In genomic region chr19:18673116-18673515, GRCm38 (mm10) we compare ENCODE assay signal across 9 mouse cellular contexts. TPM values are rescaled to one million over a fixed set of nuclear protein-coding genes. Genes with fewer than 3 reads are reported as not detected.
A peak's percentile ranks its signal among the peaks of the same experiment; 100 is the strongest.
DNase-seq lines count a peak whose midpoint lies in the region; ATAC-seq and TF ChIP-seq lines count a peak whose summit lies in the region.
"Had no signal": no experiment of that assay in that cellular context is flagged by ENCODE, and none has a peak within 500 bp of the region (broad histone marks: within the 10 kb centered on the region; RNA-seq: fewer than 3 reads in every experiment).

No protein-coding gene starts in this region.

- H3K36me3 ChIP-seq in heart, embryonic 15.5 days = no peaks in the 10 kb centered on the region
- peaks cover 30% of the 10 kb centered on the region for H3K36me3 ChIP-seq in G1E (replicated peaks)
- H3K36me3 ChIP-seq in hindbrain, embryonic 11.5 days (ENCODE audit: control insufficient read depth, insufficient read depth, low read length) = no peaks in the 10 kb centered on the region
- H3K36me3 ChIP-seq in midbrain, embryonic 11.5 days (ENCODE audit: control insufficient read depth, insufficient read depth, low read length) = no peaks in the 10 kb centered on the region

- WGBS in heart, embryonic 15.5 days = 32% methylated on average over 4 of the region's 4 CpGs
- WGBS in hindbrain, embryonic 11.5 days = 25% methylated on average over 4 of the region's 4 CpGs
- WGBS in midbrain, embryonic 11.5 days = 5% methylated on average over 4 of the region's 4 CpGs

- no peaks in the 10 kb centered on the region for H3K27me3 ChIP-seq in heart, embryonic 15.5 days
- H3K27me3 ChIP-seq in G1E (ENCODE audit: insufficient read depth, low read length) = no peaks in the 10 kb centered on the region
- no peaks in the 10 kb centered on the region for H3K27me3 ChIP-seq in hindbrain, embryonic 11.5 days (ENCODE audit: control insufficient read depth, insufficient read depth, low read length)
- H3K27me3 ChIP-seq in midbrain, embryonic 11.5 days (ENCODE audit: control insufficient read depth, insufficient read depth, low read length) = no peaks in the 10 kb centered on the region

- ATAC-seq in heart, embryonic 15.5 days (replicated peaks; ENCODE audit: insufficient number of reproducible peaks, insufficient read depth, low FRiP score, low read depth) = no peak
- no peak for ATAC-seq in G1E (ENCODE audit: extremely low read depth, insufficient number of reproducible peaks, low FRiP score, poor library complexity, severe bottlenecking)
- ATAC-seq in hindbrain, embryonic 11.5 days (ENCODE audit: low FRiP score) = no peak
- ATAC-seq in midbrain, embryonic 11.5 days (ENCODE audit: low FRiP score) = no peak
- ATAC-seq: CD4-positive, CD25-positive, alpha-beta regulatory T cell, adult 4 months had no signal

- H3K9me3 ChIP-seq in heart, embryonic 15.5 days (replicated peaks) = no peaks in the 10 kb centered on the region
- H3K9me3 ChIP-seq in G1E (replicated peaks) = no peaks in the 10 kb centered on the region
- H3K9me3 ChIP-seq in hindbrain, embryonic 11.5 days (ENCODE audit: control insufficient read depth, low read length) = no peaks in the 10 kb centered on the region
- H3K9me3 ChIP-seq in midbrain, embryonic 11.5 days (ENCODE audit: control insufficient read depth, low read length) = no peaks in the 10 kb centered on the region

- H3K4me1 ChIP-seq in heart, embryonic 15.5 days (replicated peaks) = peaks cover 24% of the 10 kb centered on the region
- H3K4me1 ChIP-seq in G1E (ENCODE audit: insufficient read depth, low read depth, low read length) = peaks cover 42% of the 10 kb centered on the region
- peaks cover 7% of the 10 kb centered on the region; the same call in 1 of the 2 replicates for H3K4me1 ChIP-seq in hindbrain, embryonic 11.5 days (replicated peaks; ENCODE audit: control insufficient read depth, insufficient read depth, low read length)
- peaks cover 16% of the 10 kb centered on the region for H3K4me1 ChIP-seq in midbrain, embryonic 11.5 days (ENCODE audit: control insufficient read depth, insufficient read depth, low read length)

- H3K9ac ChIP-seq in heart, embryonic 15.5 days = peak overlapping the region; percentile 25; the same call in 1 of the 2 replicates
- H3K9ac ChIP-seq in hindbrain, embryonic 11.5 days (ENCODE audit: low read depth, low read length) = no peak overlapping the region; the same call in 1 of the 2 replicates
- 0 out of 2 replicates have a peak overlapping the region, but pooled peaks have one; percentile 20 for H3K9ac ChIP-seq in midbrain, embryonic 11.5 days (ENCODE audit: low read length)

- H3K4me3 ChIP-seq in heart, embryonic 15.5 days = peak overlapping the region; percentile 5; the same call in 1 of the 2 replicates
- peak overlapping the region; percentile 84; the same call in 1 of the 2 replicates for H3K4me3 ChIP-seq in G1E (ENCODE audit: low read depth, low read length)
- H3K4me3 ChIP-seq in hindbrain, embryonic 11.5 days (ENCODE audit: low read depth, low read length) = no peak overlapping the region
- no peak overlapping the region for H3K4me3 ChIP-seq in midbrain, embryonic 11.5 days (ENCODE audit: low read depth, low read length)

- no peak for TF ChIP-seq CTCF in G1E (IDR thresholded peaks at IDR 0.05; ENCODE audit: low read depth, low read length)

- intact Hi-C loops in heart, postnatal 10 days (cut with DNase I) = loop anchor here (5.0 kb wide), 2 partner anchors 36 to 39 kb away; partner anchors contain the start of gene D030056L22Rik

- DNase-seq in heart, postnatal 10 days = no peak
- DNase-seq in G1E (ENCODE audit: low spot score) = no peak
- DNase-seq in hindbrain, embryonic 11.5 days (ENCODE audit: low spot score) = no peak
- DNase-seq in midbrain, embryonic 11.5 days (ENCODE audit: low spot score, missing footprints) = peak; percentile 86
- no peak for DNase-seq in ovary, postnatal 10 days (ENCODE audit: low spot score)
- no peak for DNase-seq in retina, postnatal 1 day
- no peak for DNase-seq in left cerebral cortex, adult 8-10 months (ENCODE audit: low spot score in 2 of 2)

- peak overlapping the region; percentile 76 for H3K4me2 ChIP-seq in heart, embryonic 15.5 days
- peak overlapping the region; percentile 3; the same call in 1 of the 2 replicates for H3K4me2 ChIP-seq in hindbrain, embryonic 11.5 days (replicated peaks; ENCODE audit: low read depth, low read length)
- peak overlapping the region; percentile 62; the same call in 1 of the 2 replicates for H3K4me2 ChIP-seq in midbrain, embryonic 11.5 days

- no peak overlapping the region for H3K27ac ChIP-seq in heart, embryonic 15.5 days
- no peak overlapping the region for H3K27ac ChIP-seq in hindbrain, embryonic 11.5 days (ENCODE audit: low read depth, low read length)
- no peak overlapping the region for H3K27ac ChIP-seq in midbrain, embryonic 11.5 days (ENCODE audit: low read depth, low read length)

RNA-seq across cellular contexts. Expression of gene Carnmt1, which starts 2.6 kb away (rescaled TPM):
- 23.5 and 25.4 TPM in 2 replicates for polyA plus RNA-seq in heart, embryonic 15.5 days (2015; fragmentation: Nextera tagmentation; extraction: Ambion mirVana)
- total RNA-seq in heart, postnatal 10 days (2021) = 10 to 100 TPM; 21.1 to 23.2 TPM
- total RNA-seq in G1E (2014; fragmentation: Nextera tagmentation) (51.8 and 61.0 TPM in 2 replicates), G1E (2017) (90.5 and 94.5 TPM in 2 replicates)
- polyA plus RNA-seq in G1E (2012) = 18.2 and 23.2 TPM in 2 replicates
- polyA plus RNA-seq in hindbrain, embryonic 11.5 days (2014; fragmentation: Nextera tagmentation; extraction: Ambion mirVana) = 25.1 and 30.9 TPM in 2 replicates
- 25.4 and 29.8 TPM in 2 replicates for polyA plus RNA-seq in midbrain, embryonic 11.5 days (2014; fragmentation: Nextera tagmentation; extraction: Ambion mirVana)
- 10 to 100 TPM in 3 of 4 experiments, 1 to 10 TPM in 1; 9.1 to 11.1 (median 10.6) TPM for total RNA-seq in left cerebral cortex, adult 8-10 months (2022)

RNA-seq across cellular contexts. Expression of gene D030056L22Rik, which starts 39.9 kb away (rescaled TPM):
- polyA plus RNA-seq in heart, embryonic 15.5 days (2015; fragmentation: Nextera tagmentation; extraction: Ambion mirVana) = 27.9 TPM in 2 replicates
- 10 to 100 TPM in 1 of 2 experiments, 1 to 10 TPM in 1; 9.1 to 13.5 TPM for total RNA-seq in heart, postnatal 10 days (2021)
- total RNA-seq in G1E (2014; fragmentation: Nextera tagmentation) = 24.3 and 25.2 TPM in 2 replicates
- 36.5 and 41.2 TPM in 2 replicates for total RNA-seq in G1E (2017)
- polyA plus RNA-seq in G1E (2012) = 19.5 and 27.4 TPM in 2 replicates
- polyA plus RNA-seq in hindbrain, embryonic 11.5 days (2014; fragmentation: Nextera tagmentation; extraction: Ambion mirVana) = 78.6 and 92.3 TPM in 2 replicates
- 91.1 and 94.2 TPM in 2 replicates for polyA plus RNA-seq in midbrain, embryonic 11.5 days (2014; fragmentation: Nextera tagmentation; extraction: Ambion mirVana)
- total RNA-seq in left cerebral cortex, adult 8-10 months (2022) = 10 to 100 TPM; 18.5 to 22.1 (median 20.3) TPM

RNA-seq across cellular contexts. Expression of gene Nmrk1, which starts 41.4 kb away (rescaled TPM):
- polyA plus RNA-seq in heart, embryonic 15.5 days (2015; fragmentation: Nextera tagmentation; extraction: Ambion mirVana) = 6.5 and 7.7 TPM in 2 replicates
- 1 to 10 TPM; 3.3 TPM for total RNA-seq in heart, postnatal 10 days (2021)
- total RNA-seq in G1E (2014; fragmentation: Nextera tagmentation) (45.7 and 51.4 TPM in 2 replicates), G1E (2017) (37.5 and 41.3 TPM in 2 replicates)
- 2.2 and 3.6 TPM in 2 replicates for polyA plus RNA-seq in G1E (2012)
- polyA plus RNA-seq in hindbrain, embryonic 11.5 days (2014; fragmentation: Nextera tagmentation; extraction: Ambion mirVana) = 6.4 and 8.8 TPM in 2 replicates
- 4.9 and 5.8 TPM in 2 replicates for polyA plus RNA-seq in midbrain, embryonic 11.5 days (2014; fragmentation: Nextera tagmentation; extraction: Ambion mirVana)
- 1 to 10 TPM; 4.9 to 6.5 (median 5.6) TPM for total RNA-seq in left cerebral cortex, adult 8-10 months (2022)

RNA-seq across cellular contexts. Expression of gene Ostf1, which starts 41.5 kb away (rescaled TPM):
- polyA plus RNA-seq in heart, embryonic 15.5 days (2015; fragmentation: Nextera tagmentation; extraction: Ambion mirVana) = 75.4 and 88.8 TPM in 2 replicates
- total RNA-seq in heart, postnatal 10 days (2021) = 10 to 100 TPM; 60.3 to 64.1 TPM
- total RNA-seq in G1E (2014; fragmentation: Nextera tagmentation) (88.0 and 114 TPM in 2 replicates), G1E (2017) (322 and 331 TPM in 2 replicates)
- 281 and 378 TPM in 2 replicates for polyA plus RNA-seq in G1E (2012)
- 49.4 and 55.5 TPM in 2 replicates for polyA plus RNA-seq in hindbrain, embryonic 11.5 days (2014; fragmentation: Nextera tagmentation; extraction: Ambion mirVana)
- 46.1 and 48.8 TPM in 2 replicates for polyA plus RNA-seq in midbrain, embryonic 11.5 days (2014; fragmentation: Nextera tagmentation; extraction: Ambion mirVana)
- total RNA-seq in left cerebral cortex, adult 8-10 months (2022) = 10 to 100 TPM; 16.3 to 22.2 (median 18.3) TPM

Comparison
In these comparisons a context has a peak if more than half of its experiments do, and no peak if none do; other contexts are left out.
1. H3K4me2 ChIP-seq: peak in every context shown above with its lines; median percentile 76 in heart, embryonic 15.5 days; 62 in midbrain, embryonic 11.5 days; 3 in hindbrain, embryonic 11.5 days.
2. H3K4me3 ChIP-seq: peak in heart, embryonic 15.5 days (single experiment) and G1E (single experiment); none in hindbrain, embryonic 11.5 days (single experiment) and midbrain, embryonic 11.5 days (single experiment).